Mouse (Mus musculus) limb, embryonic 13.5 days (tissue): Measurements from ENCODE around the gene Ush1g. TPM values are rescaled to one million over a fixed set of nuclear protein-coding genes. Genes with fewer than 3 reads are reported as not detected.
A peak's percentile ranks its signal among the peaks of the same experiment; 100 is the strongest.

Source experiments
- ATAC-seq: fragments of 200-750 bp; cut with Nextera tagmentation; 2 replicates; pipeline ENCODE4 v1.8.0; 2017; ENCODE audit warnings: low read depth, moderate number of reproducible peaks, moderate TSS enrichment; ENCODE audit not compliant: low FRiP score
- H3K27ac ChIP-seq: fragments of 300-500 bp; sonication (generic); 2 replicates; pipeline ENCODE4 v1.5.1; 2015; ENCODE audit warnings: inconsistent platforms, mild to moderate bottlenecking, moderate library complexity
- H3K27me3 ChIP-seq: fragments of 300-500 bp; sonication (generic); 2 replicates; pipeline ENCODE4 v1.6.1; 2015; ENCODE audit warnings: mild to moderate bottlenecking, inconsistent platforms
- H3K36me3 ChIP-seq: fragments of 300-500 bp; sonication (generic); 2 replicates; pipeline ENCODE4 v1.6.1; 2015; ENCODE audit warnings: inconsistent platforms, mild to moderate bottlenecking, moderate library complexity
- H3K4me1 ChIP-seq: fragments of 300-500 bp; sonication (generic); 2 replicates; pipeline ENCODE4 v1.6.1; 2015; ENCODE audit warnings: inconsistent platforms
- H3K4me2 ChIP-seq: fragments of 300-500 bp; sonication (generic); replicated peaks from 2 replicates; pipeline ENCODE4 v1.6.1; 2015; ENCODE audit warnings: inconsistent platforms, mild to moderate bottlenecking, moderate library complexity
- H3K4me3 ChIP-seq: fragments of 300-500 bp; sonication (generic); 2 replicates; pipeline ENCODE4 v1.5.1; 2015; ENCODE audit warnings: moderate library complexity, mild to moderate bottlenecking, inconsistent platforms
- H3K9ac ChIP-seq: fragments of 300-500 bp; sonication (generic); 2 replicates; pipeline ENCODE4 v1.6.1; 2015; ENCODE audit warnings: mild to moderate bottlenecking, inconsistent platforms
- H3K9me3 ChIP-seq: fragments of 300-500 bp; sonication (generic); 2 replicates; pipeline ENCODE4 v1.6.1; 2016; ENCODE audit warnings: inconsistent platforms
- WGBS: fragments of 180-500 bp; shearing (Covaris S2); methylation state at CpG from one replicate; pipeline ENCODE4 v1.1.7; 2015; 5-methylcytosine and 5-hydroxymethylcytosine counted together
- polyA plus RNA-seq: library from polyadenylated mRNA; unstranded; fragments of >200 nt; fragmentation: Nextera tagmentation; extraction: Ambion mirVana; gene quantifications from 2 replicates; pipeline ENCODE4 v1.2.1, GENCODE M21; 2015

Gene Ush1g
- polyA plus RNA-seq, 1 experiment from 2014 or later: not detected

DNA sequence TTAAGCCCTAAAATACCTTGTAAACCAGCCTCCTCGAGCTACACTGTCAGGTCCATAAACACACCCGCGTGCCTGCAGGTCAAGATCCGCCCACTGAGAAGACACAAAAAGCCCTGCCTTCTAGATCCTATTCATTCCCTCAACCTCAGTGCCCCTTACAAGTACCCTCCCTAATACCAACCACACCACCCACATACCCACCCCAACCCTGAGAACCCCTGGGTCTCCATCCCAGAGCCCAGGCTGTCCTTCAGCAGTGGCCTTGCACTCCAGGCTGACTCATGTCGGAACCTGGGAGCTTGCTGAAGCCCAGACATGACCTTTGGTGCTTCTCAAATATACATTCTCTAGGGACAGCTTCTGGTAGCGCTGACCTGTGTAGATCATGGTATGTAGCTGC lies 47.1 kb downstream of the Ush1g start:
- H3K4me1 ChIP-seq: peaks cover 19% of the 10 kb centered on the region
- no peak overlapping the region for H3K9ac ChIP-seq
- ATAC-seq: no peak
- no peak overlapping the region for H3K4me3 ChIP-seq
- no peaks in the 10 kb centered on the region for H3K9me3 ChIP-seq
- H3K27me3 ChIP-seq: peaks cover 9% of the 10 kb centered on the region
- WGBS: 82% methylated on average over 6 of the region's 6 CpGs
- H3K36me3 ChIP-seq: peaks cover 12% of the 10 kb centered on the region; the same call in 1 of the 2 replicates
- no peak overlapping the region for H3K4me2 ChIP-seq
- no peak overlapping the region for H3K27ac ChIP-seq

DNA sequence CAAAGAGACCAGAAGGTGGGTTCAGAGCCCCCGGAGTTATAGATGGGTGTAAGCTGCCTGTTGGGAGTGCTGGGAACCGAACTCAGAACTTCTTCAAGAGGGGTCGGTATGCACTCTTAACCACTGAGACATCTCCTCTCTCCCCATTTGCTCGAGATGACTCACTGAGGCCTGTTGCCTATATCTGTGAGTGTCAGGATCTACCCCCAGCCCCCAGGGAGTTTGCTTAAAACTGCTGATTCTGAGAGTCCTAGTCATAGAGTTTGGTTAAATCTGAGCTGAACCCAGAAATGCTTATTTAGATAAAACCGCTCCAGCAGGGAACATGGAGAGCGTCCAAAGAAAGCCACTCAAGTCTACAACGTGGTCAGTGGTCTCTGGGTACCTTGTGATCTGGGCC lies 47.7 kb downstream of the Ush1g start:
- peaks cover 16% of the 10 kb centered on the region for H3K36me3 ChIP-seq
- WGBS: 82% methylated on average over 7 of the region's 7 CpGs

DNA sequence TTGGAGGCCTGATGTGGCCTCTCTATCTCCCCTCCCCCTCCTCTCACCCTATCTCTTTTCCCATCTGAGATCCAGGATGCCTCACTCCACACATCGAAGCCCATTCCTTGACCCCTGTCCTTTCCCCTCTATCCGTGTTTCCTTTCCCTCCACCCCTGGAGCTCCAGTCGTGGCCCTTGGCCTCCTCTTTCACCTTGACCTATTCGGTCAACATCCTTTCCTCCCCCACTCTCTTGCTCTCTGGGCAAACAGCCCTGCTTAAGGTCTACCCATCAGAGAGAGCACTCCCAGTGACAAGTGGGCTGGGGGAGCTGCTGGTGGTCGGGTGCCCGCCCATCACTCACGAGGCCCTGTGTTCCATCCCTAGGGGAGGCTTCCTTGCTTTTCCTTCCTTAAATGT lies 48.1 kb downstream of the Ush1g start:
- 59% methylated on average over 7 of the region's 7 CpGs for WGBS
- H3K4me2 ChIP-seq: no peak overlapping the region
- H3K9ac ChIP-seq: peak overlapping the region; percentile 27; the same call in 1 of the 2 replicates
- no peak for ATAC-seq
- no peaks in the 10 kb centered on the region for H3K9me3 ChIP-seq
- peaks cover 19% of the 10 kb centered on the region for H3K4me1 ChIP-seq
- H3K27me3 ChIP-seq: peaks cover 19% of the 10 kb centered on the region
- H3K27ac ChIP-seq: no peak overlapping the region
- H3K4me3 ChIP-seq: no peak overlapping the region
- peaks cover 21% of the 10 kb centered on the region for H3K36me3 ChIP-seq

More for the DNA sequence above, 47.7 kb downstream of the Ush1g start:
- H3K9ac ChIP-seq: peak overlapping the region; percentile 27; the same call in 1 of the 2 replicates
- H3K4me3 ChIP-seq: no peak overlapping the region
- H3K27me3 ChIP-seq: peaks cover 14% of the 10 kb centered on the region
- no peaks in the 10 kb centered on the region for H3K9me3 ChIP-seq
- H3K27ac ChIP-seq: no peak overlapping the region
- no peak for ATAC-seq
- peaks cover 19% of the 10 kb centered on the region for H3K4me1 ChIP-seq
- no peak overlapping the region for H3K4me2 ChIP-seq

DNA sequence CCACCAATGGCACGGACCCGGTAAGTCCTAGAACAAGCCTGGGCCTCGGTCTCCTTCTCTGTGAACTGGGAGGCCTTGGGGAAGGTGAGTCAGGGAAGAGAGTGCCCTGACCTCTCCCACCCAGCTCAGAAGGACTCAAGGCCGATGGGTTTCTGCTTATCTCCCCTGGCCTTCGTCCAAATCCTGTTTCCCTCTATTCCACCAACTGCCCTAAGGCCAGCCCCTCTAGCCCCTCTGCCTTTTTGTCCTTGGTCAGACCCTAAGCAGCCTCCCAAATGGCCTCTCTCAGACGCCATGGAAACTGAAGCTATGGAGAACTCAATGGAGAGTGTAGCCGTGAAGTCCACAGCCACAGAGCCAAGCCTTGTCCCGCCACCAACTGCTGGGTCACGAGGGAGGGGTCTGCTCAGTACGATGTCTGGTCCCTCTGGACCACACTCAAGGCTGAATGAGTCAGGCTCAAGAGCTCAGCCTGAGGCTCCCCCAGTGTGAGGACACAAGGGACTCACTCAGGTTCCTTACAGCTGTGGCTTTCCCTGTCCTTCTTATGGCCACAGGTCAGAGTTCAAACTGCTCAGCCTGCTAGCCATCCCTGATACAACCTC lies 48.8 kb downstream of the Ush1g start:
- WGBS: 78% methylated on average over 10 of the region's 10 CpGs
- Histone ChIP-seq H3K27ac (no peak overlapping the region), H3K27me3 (peaks cover 26% of the 10 kb centered on the region), H3K4me1 (peaks cover 16% of the 10 kb centered on the region), H3K9me3 (no peaks in the 10 kb centered on the region), H3K36me3 (peaks cover 27% of the 10 kb centered on the region), H3K4me2 (no peak overlapping the region), H3K4me3 (no peak overlapping the region), H3K9ac (no peak overlapping the region; the same call in 1 of the 2 replicates)
- no peak for ATAC-seq

DNA sequence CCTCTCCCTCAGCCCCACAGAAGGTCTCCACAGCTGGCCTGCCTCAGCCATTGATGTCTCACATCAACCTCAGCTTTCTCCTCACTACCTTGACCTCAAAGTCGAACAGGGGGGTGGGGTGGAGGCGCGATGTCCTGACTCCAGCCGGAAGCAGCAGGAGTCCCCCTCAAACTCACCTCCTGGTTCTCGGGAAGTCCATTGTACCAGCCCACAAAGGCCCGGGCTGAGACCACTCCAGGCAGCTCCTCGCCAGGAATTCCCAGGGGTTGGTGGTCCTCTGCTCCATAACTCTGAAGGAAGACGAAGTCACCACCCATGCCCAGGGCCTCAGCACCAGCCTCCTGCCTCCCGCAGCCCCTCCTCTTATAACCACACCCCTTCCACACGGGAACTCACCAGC lies 50.4 kb downstream of the Ush1g start:
- ATAC-seq: no peak
- H3K9ac ChIP-seq: no peak overlapping the region
- WGBS: 59% methylated on average over 10 of the region's 10 CpGs
- H3K4me2 ChIP-seq: no peak overlapping the region
- H3K27me3 ChIP-seq: peaks cover 41% of the 10 kb centered on the region
- no peak overlapping the region for H3K4me3 ChIP-seq
- H3K27ac ChIP-seq: no peak overlapping the region
- H3K36me3 ChIP-seq: peaks cover 27% of the 10 kb centered on the region
- no peaks in the 10 kb centered on the region for H3K9me3 ChIP-seq
- H3K4me1 ChIP-seq: peaks cover 20% of the 10 kb centered on the region

DNA sequence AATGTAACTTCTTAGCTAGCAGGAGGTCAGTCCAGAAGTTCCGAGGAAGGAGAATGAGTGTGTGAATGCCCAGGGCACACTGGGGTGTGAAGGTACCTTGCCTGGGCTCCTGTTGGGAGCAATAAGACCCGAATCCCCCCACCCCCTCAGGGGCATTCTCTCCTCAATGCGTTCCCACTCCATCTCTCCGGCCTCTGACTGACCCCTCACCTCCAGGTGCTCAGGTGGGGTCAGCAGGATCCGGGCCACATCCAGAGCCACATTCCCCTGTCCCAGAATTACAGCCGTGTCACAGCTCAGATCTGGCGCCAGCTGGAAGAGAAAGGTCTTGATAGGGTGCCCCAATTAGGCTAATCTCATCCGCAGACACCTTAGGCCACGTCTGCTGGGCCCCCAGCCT lies 50.8 kb downstream of the Ush1g start:
- H3K9ac ChIP-seq: no peak overlapping the region
- H3K4me2 ChIP-seq: no peak overlapping the region
- H3K27ac ChIP-seq: no peak overlapping the region
- peaks cover 21% of the 10 kb centered on the region for H3K4me1 ChIP-seq
- no peaks in the 10 kb centered on the region for H3K9me3 ChIP-seq
- H3K4me3 ChIP-seq: no peak overlapping the region
- 78% methylated on average over 9 of the region's 9 CpGs for WGBS
- H3K36me3 ChIP-seq: peaks cover 27% of the 10 kb centered on the region
- peaks cover 46% of the 10 kb centered on the region for H3K27me3 ChIP-seq
- no peak for ATAC-seq

DNA sequence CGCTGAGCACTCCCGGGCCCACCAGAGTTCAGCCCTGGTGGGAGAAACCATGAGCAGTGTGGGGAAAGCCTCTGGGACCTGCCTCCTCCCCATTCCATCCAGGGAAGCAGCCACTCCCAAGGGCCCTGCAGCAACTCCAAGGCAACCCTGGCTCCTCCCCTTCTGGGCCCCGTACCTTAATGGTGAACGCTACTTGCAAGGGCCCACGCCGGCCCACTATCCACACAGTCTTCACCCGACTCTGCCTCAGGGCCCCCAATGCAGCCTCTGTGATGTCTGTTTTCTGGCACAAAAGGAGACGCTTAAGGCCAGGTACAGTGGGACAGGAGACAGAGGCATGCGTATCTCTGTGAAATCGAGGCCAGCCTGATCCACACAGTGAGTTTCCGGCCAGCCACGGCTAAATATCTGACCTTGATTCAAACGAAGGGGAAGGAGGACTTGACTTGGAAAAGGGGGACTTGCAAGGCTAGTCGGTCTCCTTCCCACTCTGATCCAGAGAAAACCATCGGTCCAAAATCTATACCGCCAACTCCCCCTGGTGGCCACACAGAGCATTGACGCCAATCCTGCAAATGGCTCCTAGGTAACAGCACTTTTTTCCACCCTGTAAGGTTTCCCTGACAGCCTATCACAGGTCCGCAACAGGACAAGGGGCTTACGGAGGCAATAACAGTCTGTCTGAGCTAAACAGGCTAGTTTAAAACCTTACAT lies 51.5 kb downstream of the Ush1g start:
- Histone ChIP-seq H3K4me3 (no peak overlapping the region), H3K27me3 (peaks cover 53% of the 10 kb centered on the region), H3K27ac (no peak overlapping the region), H3K4me1 (peaks cover 19% of the 10 kb centered on the region), H3K9me3 (no peaks in the 10 kb centered on the region), H3K9ac (no peak overlapping the region), H3K36me3 (peaks cover 27% of the 10 kb centered on the region), H3K4me2 (no peak overlapping the region)
- no peak for ATAC-seq
- WGBS: 30% methylated on average over 19 of the region's 19 CpGs

DNA sequence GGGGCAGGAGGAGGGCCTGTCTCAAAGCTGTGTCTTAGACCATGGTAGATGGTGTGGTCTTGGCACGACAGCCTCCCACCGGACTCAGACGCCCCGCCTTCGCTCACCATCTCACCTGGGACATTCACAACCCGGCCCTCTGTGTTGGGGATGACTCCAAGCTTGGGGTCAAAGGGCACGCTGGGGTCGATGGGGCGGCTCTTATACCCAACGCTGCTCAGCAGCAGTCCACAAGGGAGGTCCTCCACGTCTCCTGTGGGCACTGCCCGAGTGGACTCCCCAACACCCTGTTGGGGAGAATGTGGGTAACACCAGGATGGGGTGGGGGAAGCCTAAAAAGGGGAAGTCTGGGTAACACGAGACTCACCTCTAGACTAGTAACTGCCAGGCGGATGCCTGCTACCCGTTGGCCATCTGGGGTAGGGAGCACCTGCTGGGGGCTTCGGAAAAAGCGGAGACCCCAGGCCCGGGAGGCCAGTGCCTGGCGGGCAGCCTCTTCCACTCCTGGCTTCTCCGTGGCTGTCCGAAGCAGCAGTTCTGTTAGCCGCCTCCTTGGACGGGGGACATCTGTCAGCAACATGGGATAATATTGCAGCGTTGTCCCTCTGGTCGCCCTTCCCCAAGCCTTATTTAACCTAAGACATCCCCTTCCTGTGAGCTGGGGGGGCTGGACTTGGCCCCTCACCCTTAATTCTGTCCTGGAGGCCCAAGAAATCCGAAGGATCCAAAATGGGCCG lies 52.3 kb downstream of the Ush1g start:
- no peak overlapping the region for H3K4me2 ChIP-seq
- peaks cover 27% of the 10 kb centered on the region for H3K36me3 ChIP-seq
- no peak overlapping the region for H3K9ac ChIP-seq
- no peak overlapping the region for H3K27ac ChIP-seq
- H3K27me3 ChIP-seq: peaks cover 61% of the 10 kb centered on the region
- no peaks in the 10 kb centered on the region for H3K9me3 ChIP-seq
- WGBS: 90% methylated on average over 27 of the region's 27 CpGs
- H3K4me3 ChIP-seq: no peak overlapping the region
- H3K4me1 ChIP-seq: peaks cover 22% of the 10 kb centered on the region
- no peak for ATAC-seq

DNA sequence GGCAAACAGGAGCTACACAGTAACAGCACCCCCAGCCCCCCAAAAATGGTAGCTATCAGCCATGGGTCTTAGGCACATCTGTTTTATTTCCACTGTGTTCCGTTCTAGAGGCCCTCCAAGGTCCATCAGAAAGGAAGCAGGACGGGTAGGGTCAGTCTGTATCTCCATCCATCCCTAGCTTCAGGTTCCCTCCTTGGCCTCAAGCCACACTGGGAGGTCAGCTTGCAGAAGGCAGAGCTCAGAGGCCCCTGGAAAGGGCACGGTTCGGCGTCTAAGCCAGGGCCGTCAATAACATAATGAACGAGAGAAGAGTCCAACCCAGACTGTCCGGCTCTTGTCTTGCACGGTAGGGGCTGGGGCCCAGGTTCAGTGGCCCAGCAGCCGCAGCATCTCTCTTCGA lies 53.9 kb downstream of the Ush1g start:
- no peak overlapping the region for H3K4me2 ChIP-seq
- 74% methylated on average over 11 of the region's 11 CpGs for WGBS
- peaks cover 77% of the 10 kb centered on the region for H3K27me3 ChIP-seq
- H3K27ac ChIP-seq: no peak overlapping the region
- ATAC-seq: no peak
- peaks cover 22% of the 10 kb centered on the region for H3K4me1 ChIP-seq
- no peak overlapping the region for H3K4me3 ChIP-seq
- H3K9me3 ChIP-seq: no peaks in the 10 kb centered on the region
- H3K9ac ChIP-seq: no peak overlapping the region
- H3K36me3 ChIP-seq: peaks cover 27% of the 10 kb centered on the region

DNA sequence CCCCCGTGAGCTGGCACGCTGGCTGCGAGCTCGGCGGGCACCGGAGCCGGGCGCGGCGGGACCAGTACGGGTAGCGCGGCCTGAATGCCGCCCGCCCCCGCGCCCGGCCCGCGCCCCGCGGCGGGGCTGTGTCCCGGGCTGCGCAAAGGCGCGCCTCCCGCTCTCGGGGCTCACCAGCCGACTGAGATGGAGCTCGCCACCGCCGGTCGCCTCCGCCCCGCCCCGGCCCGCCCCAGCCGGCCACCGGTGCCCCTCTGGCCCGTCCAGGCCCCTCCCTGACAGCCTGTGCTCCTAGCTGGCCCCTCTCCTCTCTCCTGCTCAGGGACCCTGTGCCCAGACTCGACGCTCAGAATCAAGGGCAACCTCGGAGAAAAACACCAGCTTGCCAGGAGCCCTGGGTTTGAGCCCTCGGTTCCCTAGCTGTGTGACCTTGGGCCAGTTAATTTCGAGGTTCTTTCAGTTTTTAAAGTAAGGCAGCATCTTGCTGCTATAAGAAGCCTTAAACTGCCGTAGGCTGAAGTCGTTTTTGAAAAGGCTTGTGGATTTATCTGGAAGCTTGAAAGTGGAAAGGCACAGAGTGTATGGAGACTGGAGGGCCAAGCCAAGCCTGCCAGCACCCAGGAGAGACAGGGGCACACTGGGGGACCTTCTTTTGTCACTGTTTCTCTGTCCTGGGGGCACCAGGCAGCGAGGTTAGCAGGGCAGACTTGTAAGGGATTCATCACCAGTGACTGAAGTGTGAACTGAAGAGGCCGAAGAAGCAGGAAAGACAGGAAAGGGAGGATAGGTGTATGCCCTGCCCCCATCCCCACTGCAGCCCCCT lies 54.6 kb downstream of the Ush1g start, which contains the start of gene Grin2c:
TSS of gene Grin2c (minus strand) at position 183 of the 823 bp plus-strand sequence.
- ATAC-seq: no peak
- H3K4me1 ChIP-seq: peaks cover 22% of the 10 kb centered on the region
- WGBS: 7% methylated on average over 31 of the region's 50 CpGs
- peak within 1 kb of the TSS; percentile 77 for H3K4me2 ChIP-seq
- H3K9ac ChIP-seq: peak within 1 kb of the TSS; percentile 59
- H3K36me3 ChIP-seq: peaks cover 27% of the 10 kb centered on the region
- H3K9me3 ChIP-seq: no peaks in the 10 kb centered on the region
- peak within 1 kb of the TSS; percentile 47 for H3K4me3 ChIP-seq
- H3K27me3 ChIP-seq: peaks cover 84% of the 10 kb centered on the region
- H3K27ac ChIP-seq: no peak within 1 kb of the TSS

DNA sequence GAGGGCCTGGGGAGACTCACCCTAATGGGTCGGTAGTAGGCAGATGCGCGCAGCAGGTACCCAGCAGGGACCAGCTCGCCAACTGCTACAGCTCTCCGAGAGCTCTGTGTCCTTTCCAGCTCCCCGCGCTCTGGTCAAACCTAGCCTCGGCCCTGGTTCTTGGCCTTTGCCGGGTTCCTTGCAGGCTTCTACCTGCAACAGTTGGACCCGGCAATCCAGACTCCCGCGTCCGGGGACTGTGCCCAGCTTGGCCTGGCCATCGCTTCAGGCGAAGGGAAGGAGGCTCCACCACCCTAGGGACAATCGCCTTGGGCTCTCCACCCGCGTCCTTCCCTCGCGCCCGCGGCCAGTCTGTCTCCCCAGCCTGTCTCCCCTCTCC lies 55.5 kb downstream of the Ush1g start:
- H3K4me3 ChIP-seq: peak overlapping the region; percentile 47
- 1% methylated on average over 22 of the region's 22 CpGs for WGBS
- peaks cover 92% of the 10 kb centered on the region for H3K27me3 ChIP-seq
- H3K9ac ChIP-seq: peak overlapping the region; percentile 59
- no peaks in the 10 kb centered on the region for H3K9me3 ChIP-seq
- peak overlapping the region; percentile 77 for H3K4me2 ChIP-seq
- H3K36me3 ChIP-seq: peaks cover 20% of the 10 kb centered on the region
- no peak for ATAC-seq
- peaks cover 22% of the 10 kb centered on the region for H3K4me1 ChIP-seq
- no peak overlapping the region for H3K27ac ChIP-seq
